Mouse (Mus musculus): ENCODE measurements at regions not wholly inside any gene's neighbourhood (a gene's known extent, or its start where the extent isn't known, plus 50 kb on each side); places are given as distances from the start of the nearest gene placed in this dataset.

- no peak for DNase-seq
Measured at GRCm38 (mm10) chr17:9976866-9977421, 307.4 kb upstream of the Pabpc6 start.

- DNase-seq = no peak
Measured at GRCm38 (mm10) chr17:9975995-9976394, 306.5 kb upstream of the Pabpc6 start.

GRCm38 (mm10) chr17:9975153-9975552 is 305.6 kb upstream of the Pabpc6 start:
- DNase-seq = no peak

GRCm38 (mm10) chr17:9967988-9968387 is 298.5 kb upstream of the Pabpc6 start:
- no peak for DNase-seq

GRCm38 (mm10) chr17:9962893-9963436 is 293.4 kb upstream of the Pabpc6 start:
- DNase-seq = no peak

- no peak for DNase-seq
Measured at GRCm38 (mm10) chr17:9948985-9949667, 279.6 kb upstream of the Pabpc6 start.

GRCm38 (mm10) chr17:9947609-9948008 is 278.1 kb upstream of the Pabpc6 start:
- DNase-seq = no peak

GRCm38 (mm10) chr17:9944513-9944912 is 275.0 kb upstream of the Pabpc6 start:
- no peak for DNase-seq

- DNase-seq = no peak
Measured at GRCm38 (mm10) chr17:9942171-9942570, 272.7 kb upstream of the Pabpc6 start.

GRCm38 (mm10) chr17:9939576-9939975 is 270.1 kb upstream of the Pabpc6 start:
- no peak for DNase-seq

GRCm38 (mm10) chr17:9938426-9938825 is 268.9 kb upstream of the Pabpc6 start:
- DNase-seq = no peak

- no peak for DNase-seq
Measured at GRCm38 (mm10) chr17:9937211-9937610, 267.7 kb upstream of the Pabpc6 start.

GRCm38 (mm10) chr17:9932186-9932585 is 262.7 kb upstream of the Pabpc6 start:
- no peak for DNase-seq

GRCm38 (mm10) chr17:9931526-9931925 is 262.0 kb upstream of the Pabpc6 start:
- DNase-seq = no peak

GRCm38 (mm10) chr17:9929448-9930088 is 260.1 kb upstream of the Pabpc6 start:
- no peak for DNase-seq

GRCm38 (mm10) chr17:9927724-9928123 is 258.2 kb upstream of the Pabpc6 start:
- DNase-seq = no peak

- DNase-seq = no peak
Measured at GRCm38 (mm10) chr17:9926308-9926707, 256.8 kb upstream of the Pabpc6 start.

GRCm38 (mm10) chr17:9921326-9921725 is 251.8 kb upstream of the Pabpc6 start:
- DNase-seq = no peak

GRCm38 (mm10) chr17:9917031-9917430 is 247.5 kb upstream of the Pabpc6 start:
- no peak for DNase-seq

GRCm38 (mm10) chr17:9910856-9911255 is 241.3 kb upstream of the Pabpc6 start:
- peak; percentile 16 for DNase-seq

GRCm38 (mm10) chr17:9907077-9907476 is 237.6 kb upstream of the Pabpc6 start:
- DNase-seq = no peak

- DNase-seq = peak; percentile 58
Measured at GRCm38 (mm10) chr17:9905501-9906462, 236.3 kb upstream of the Pabpc6 start.

- no peak for DNase-seq
Measured at GRCm38 (mm10) chr17:9904525-9904991, 235.0 kb upstream of the Pabpc6 start.

All from cerebellum, adult 9-11 months (tissue).